Mouse (Mus musculus) E14TG2a.4 (cell line): Measurements from ENCODE around the gene Nipsnap1.

ENCODE experiments used
- H3K27me3 ChIP-seq: 2 replicates; pipeline ENCODE4 v1.6.1; 2014; ENCODE audit warnings: low read length, control low read depth; ENCODE audit not compliant: insufficient read depth
- H3K36me3 ChIP-seq: 2 replicates; pipeline ENCODE4 v1.6.1; 2014; ENCODE audit warnings: low read length, control low read depth; ENCODE audit not compliant: insufficient read depth
- H3K4me1 ChIP-seq: replicated peaks from 2 replicates; pipeline ENCODE4 v1.6.1; 2014; ENCODE audit warnings: low read depth, low read length, control low read depth
- H3K4me3 ChIP-seq: replicated peaks from 2 replicates; pipeline ENCODE4 v1.5.1; 2014; ENCODE audit warnings: mild to moderate bottlenecking, low read length
- H3K9me3 ChIP-seq: 2 replicates; pipeline ENCODE4 v1.6.1; 2014; ENCODE audit warnings: low read length, control low read depth
- CTCF ChIP-seq: conservative IDR thresholded peaks from 2 replicates; pipeline ENCODE4 v1.5.1; 2014; ENCODE audit warnings: low read length
- NANOG ChIP-seq: IDR thresholded peaks from 2 replicates; pipeline ENCODE4 v1.6.1; 2014; ENCODE audit warnings: borderline replicate concordance, low read length, mixed read lengths
- POU5F1 ChIP-seq: IDR thresholded peaks from 2 replicates; pipeline ENCODE4 v1.6.1; 2014; ENCODE audit warnings: low read length, borderline replicate concordance

Nipsnap1 gene

GRCm38 (mm10) chr11:4921751-4922150, 48.0 kb downstream of the Nipsnap1 start:
- H3K27me3 ChIP-seq: no peaks in the 10 kb centered on the region
- TF ChIP-seq CTCF (no peak), NANOG (no peak), POU5F1 (no peak)
- H3K4me3 ChIP-seq: no peak overlapping the region
- H3K4me1 ChIP-seq: no peaks in the 10 kb centered on the region
- no peaks in the 10 kb centered on the region for H3K9me3 ChIP-seq
- peaks cover 99% of the 10 kb centered on the region for H3K36me3 ChIP-seq

- peaks cover 85% of the 10 kb centered on the region for H3K36me3 ChIP-seq
- peaks cover 15% of the 10 kb centered on the region for H3K4me1 ChIP-seq
- H3K4me3 ChIP-seq: no peak overlapping the region
- no peaks in the 10 kb centered on the region for H3K9me3 ChIP-seq
- TF ChIP-seq POU5F1 (no peak), NANOG (no peak), CTCF (no peak)
- H3K27me3 ChIP-seq: no peaks in the 10 kb centered on the region
Observed at GRCm38 (mm10) chr11:4927224-4927623, 53.5 kb downstream of the Nipsnap1 start.

GRCm38 (mm10) chr11:4931009-4931601, 57.4 kb downstream of the Nipsnap1 start:
- H3K4me3 ChIP-seq: no peak overlapping the region
- H3K36me3 ChIP-seq: peaks cover 47% of the 10 kb centered on the region
- TF ChIP-seq CTCF (no peak), NANOG (no peak), POU5F1 (no peak)
- H3K9me3 ChIP-seq: no peaks in the 10 kb centered on the region
- H3K27me3 ChIP-seq: no peaks in the 10 kb centered on the region
- peaks cover 23% of the 10 kb centered on the region for H3K4me1 ChIP-seq

- TF ChIP-seq NANOG (no peak), CTCF (no peak), POU5F1 (no peak)
- Histone ChIP-seq H3K4me3 (no peak overlapping the region), H3K4me1 (peaks cover 28% of the 10 kb centered on the region), H3K9me3 (peaks cover 6% of the 10 kb centered on the region; the same call in 1 of the 2 replicates), H3K27me3 (no peaks in the 10 kb centered on the region), H3K36me3 (peaks cover 29% of the 10 kb centered on the region)
Observed at GRCm38 (mm10) chr11:4936243-4936642, 62.5 kb downstream of the Nipsnap1 start.
